Comparison of ENCODE assay signal across 8 mouse cellular contexts in the genomic region with DNA sequence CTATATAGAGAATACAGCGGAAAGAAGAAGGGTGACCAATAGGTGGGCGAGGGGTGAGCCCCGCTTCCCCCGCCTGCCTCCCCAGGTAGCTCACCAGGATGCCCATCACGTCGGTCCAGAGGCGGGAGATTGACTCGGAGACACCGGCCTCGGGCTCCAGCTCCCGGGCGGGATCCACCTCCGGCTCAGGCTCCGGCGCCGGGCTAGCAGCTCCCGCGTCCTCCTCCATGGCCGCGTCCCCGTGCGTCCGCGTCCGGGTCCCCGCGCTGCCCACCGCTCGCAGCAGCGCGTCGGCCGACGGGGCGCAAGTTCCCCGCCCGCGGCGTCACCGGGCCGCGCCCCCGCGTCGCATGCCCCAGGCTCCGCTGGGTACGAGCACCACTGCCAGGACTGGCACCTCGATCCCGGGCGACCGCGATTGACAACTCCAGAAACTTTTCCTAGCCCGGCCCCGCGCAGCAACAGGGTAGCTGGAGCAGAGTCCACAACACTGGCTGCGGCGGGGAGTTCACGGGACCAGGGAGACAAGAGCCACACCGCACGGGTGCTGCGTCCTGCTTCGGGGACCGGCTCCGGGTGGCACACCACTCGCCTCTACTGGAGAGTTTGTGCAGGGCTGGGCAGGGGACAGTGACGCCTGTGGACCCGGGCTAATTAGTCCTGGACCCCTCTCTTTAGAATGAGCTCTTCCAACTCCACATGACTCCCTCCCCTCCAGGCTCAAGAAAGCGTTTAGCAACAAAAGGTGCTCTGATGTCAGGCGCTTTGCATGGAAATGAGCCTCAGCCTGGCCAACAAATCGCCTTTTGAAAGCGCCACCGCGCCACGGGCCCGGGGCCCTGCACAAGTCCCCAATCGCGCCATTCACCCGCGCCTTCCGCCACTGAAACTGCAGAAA. TPM values are rescaled to one million over a fixed set of nuclear protein-coding genes. Genes with fewer than 3 reads are reported as not detected.
DNase-seq lines count a peak whose midpoint lies in the region; ATAC-seq and TF ChIP-seq lines count a peak whose summit lies in the region.

A gene (minus strand): TSS at position 441 of the 898 bp plus-strand sequence.

- H3K27me3 ChIP-seq in C2C12 (ENCODE audit: control insufficient read depth, insufficient read depth, insufficient read length), result no peaks in the 10 kb centered on the region
- H3K27me3 ChIP-seq in forebrain, embryonic 15.5 days, result peaks cover 14% of the 10 kb centered on the region; the same call in 1 of the 2 replicates
- H3K27me3 ChIP-seq in liver, embryonic 15.5 days, result peaks cover 34% of the 10 kb centered on the region
- no peaks in the 10 kb centered on the region for H3K27me3 ChIP-seq in neural tube, embryonic 11.5 days (ENCODE audit: control insufficient read depth, insufficient read depth, low read length)
- no peaks in the 10 kb centered on the region for H3K27me3 ChIP-seq in stomach, postnatal 0 days (ENCODE audit: control insufficient read depth, insufficient read depth, low read length)

- no peak for TF ChIP-seq EP300 in stomach, postnatal 0 days (optimal IDR thresholded peaks at IDR 0.05)

- peak within 1 kb of the TSS; percentile 71 for H3K4me2 ChIP-seq in forebrain, embryonic 15.5 days (replicated peaks)
- H3K4me2 ChIP-seq in liver, embryonic 15.5 days, result peak within 1 kb of the TSS; percentile 69
- peak within 1 kb of the TSS; percentile 70 for H3K4me2 ChIP-seq in neural tube, embryonic 11.5 days (ENCODE audit: low read depth)
- peak within 1 kb of the TSS; percentile 75 for H3K4me2 ChIP-seq in stomach, postnatal 0 days (replicated peaks; ENCODE audit: low read depth)

- H3K79me2 ChIP-seq in C2C12 (ENCODE audit: control insufficient read depth, insufficient read depth), result no peaks in the 10 kb centered on the region

- intact Hi-C loops in heart, postnatal 10 days (cut with DNase I), result loop anchor here (2.0 kb wide), 1 partner anchor 21 kb away; no protein-coding TSS in a partner anchor

- peak within 1 kb of the TSS; percentile 31 for H3K4me3 ChIP-seq in C2C12 (ENCODE audit: insufficient read depth, poor library complexity, severe bottlenecking)
- H3K4me3 ChIP-seq in forebrain, embryonic 15.5 days, result peak within 1 kb of the TSS; percentile 55
- H3K4me3 ChIP-seq in liver, embryonic 15.5 days (replicated peaks), result peak within 1 kb of the TSS; percentile 62
- peak within 1 kb of the TSS; percentile 73 for H3K4me3 ChIP-seq in neural tube, embryonic 11.5 days (ENCODE audit: low read depth, low read length)
- H3K4me3 ChIP-seq in stomach, postnatal 0 days (ENCODE audit: low read depth, low read length), result peak within 1 kb of the TSS; percentile 83

- peak within 1 kb of the TSS; percentile 77 for H3K27ac ChIP-seq in forebrain, embryonic 15.5 days (replicated peaks)
- peak within 1 kb of the TSS; percentile 86 for H3K27ac ChIP-seq in liver, embryonic 15.5 days (replicated peaks)
- peak within 1 kb of the TSS; percentile 83 for H3K27ac ChIP-seq in neural tube, embryonic 11.5 days (ENCODE audit: low read depth, low read length)
- peak within 1 kb of the TSS; percentile 96 for H3K27ac ChIP-seq in stomach, postnatal 0 days (replicated peaks)

- DNase-seq in heart, postnatal 10 days, result peak; percentile 91 to 92
- peak; percentile 88 to 94 for DNase-seq in kidney, postnatal 4 days
- DNase-seq in neural tube, embryonic 11.5 days (ENCODE audit: low spot score), result peak; percentile 90
- DNase-seq in stomach, postnatal 0 days (ENCODE audit: low spot score), result peak; percentile 92

- H3K9me3 ChIP-seq in forebrain, embryonic 15.5 days, result no peaks in the 10 kb centered on the region
- no peaks in the 10 kb centered on the region for H3K9me3 ChIP-seq in liver, embryonic 15.5 days (replicated peaks)
- H3K9me3 ChIP-seq in neural tube, embryonic 11.5 days (ENCODE audit: control insufficient read depth, low read length), result no peaks in the 10 kb centered on the region
- no peaks in the 10 kb centered on the region for H3K9me3 ChIP-seq in stomach, postnatal 0 days (ENCODE audit: control insufficient read depth, low read length)

- H3K9ac ChIP-seq in forebrain, embryonic 15.5 days (replicated peaks), result peak within 1 kb of the TSS; percentile 38
- peak within 1 kb of the TSS; percentile 37 for H3K9ac ChIP-seq in liver, embryonic 15.5 days
- H3K9ac ChIP-seq in neural tube, embryonic 11.5 days (ENCODE audit: low read length), result peak within 1 kb of the TSS; percentile 55
- peak within 1 kb of the TSS; percentile 86 for H3K9ac ChIP-seq in stomach, postnatal 0 days (ENCODE audit: low read length)

- no peak for TF ChIP-seq CTCF in C2C12 (IDR thresholded peaks at IDR 0.05; ENCODE audit: control insufficient read depth, insufficient read depth, insufficient read length)
- no peak for TF ChIP-seq CTCF in stomach, postnatal 0 days (IDR thresholded peaks at IDR 0.05; ENCODE audit: low read depth)

- no peaks in the 10 kb centered on the region for H3K79me3 ChIP-seq in C2C12 (ENCODE audit: low read depth)

- peaks cover 12% of the 10 kb centered on the region for H3K4me1 ChIP-seq in forebrain, embryonic 15.5 days
- 0 out of 2 replicates have a peak, but pooled peaks cover 6% of the 10 kb centered on the region for H3K4me1 ChIP-seq in liver, embryonic 15.5 days (replicated peaks)
- peaks cover 6% of the 10 kb centered on the region for H3K4me1 ChIP-seq in neural tube, embryonic 11.5 days (ENCODE audit: control insufficient read depth, insufficient read depth, low read length)
- H3K4me1 ChIP-seq in stomach, postnatal 0 days (replicated peaks; ENCODE audit: control insufficient read depth, insufficient read depth), result no peaks in the 10 kb centered on the region

- WGBS in forebrain, embryonic 15.5 days, result under 1% methylated on average over 80 of the region's 80 CpGs
- WGBS in liver, embryonic 15.5 days (ENCODE audit: insufficient replicate concordance), result under 1% methylated on average over 76 of the region's 80 CpGs
- under 1% methylated on average over 80 of the region's 80 CpGs for WGBS in neural tube, embryonic 11.5 days
- under 1% methylated on average over 80 of the region's 80 CpGs for WGBS in stomach, postnatal 0 days

- peak within 1 kb of the TSS; percentile 58 for H3ac ChIP-seq in C2C12 (ENCODE audit: control insufficient read depth, insufficient read length, low read depth)

- ATAC-seq in cerebellum, adult (ENCODE audit: insufficient number of reproducible peaks, low FRiP score, low TSS enrichment), result peak; percentile 53; the same call in 1 of the 2 replicates
- peak; percentile 95 for ATAC-seq in forebrain, embryonic 15.5 days (replicated peaks)
- ATAC-seq in liver, embryonic 15.5 days (ENCODE audit: insufficient read depth), result peak; percentile 79
- peak; percentile 90 for ATAC-seq in neural tube, embryonic 11.5 days (ENCODE audit: insufficient read depth, low FRiP score, low TSS enrichment)
- ATAC-seq in stomach, postnatal 0 days (ENCODE audit: low FRiP score, low TSS enrichment), result peak; percentile 95

- no peaks in the 10 kb centered on the region for H3K36me3 ChIP-seq in C2C12 (ENCODE audit: control insufficient read depth, insufficient read depth)
- no peaks in the 10 kb centered on the region for H3K36me3 ChIP-seq in forebrain, embryonic 15.5 days
- H3K36me3 ChIP-seq in liver, embryonic 15.5 days (replicated peaks), result no peaks in the 10 kb centered on the region
- H3K36me3 ChIP-seq in neural tube, embryonic 11.5 days (ENCODE audit: control insufficient read depth, insufficient read depth, low read length), result no peaks in the 10 kb centered on the region
- no peaks in the 10 kb centered on the region for H3K36me3 ChIP-seq in stomach, postnatal 0 days (ENCODE audit: control insufficient read depth, insufficient read depth, low read length)

TF ChIP-seq in C2C12, 6 proteins besides CTCF, POLR2A, EP300 and RAD21:
- no peak for TF ChIP-seq CEBPB (IDR thresholded peaks at IDR 0.05; ENCODE audit: low read depth)
- no peak for TF ChIP-seq MYOD1 (IDR thresholded peaks at IDR 0.05; ENCODE audit: control insufficient read depth, insufficient read length, low read depth)
- no peak for TF ChIP-seq FOSL1 (IDR thresholded peaks at IDR 0.05; ENCODE audit: insufficient read depth, low read length, poor library complexity, severe bottlenecking)
- no peak for TF ChIP-seq MYOG (IDR thresholded peaks at IDR 0.05; ENCODE audit: control insufficient read depth, extremely low read depth, insufficient read length)
- TF ChIP-seq MAX (IDR thresholded peaks at IDR 0.05), result no peak
- TF ChIP-seq USF1 (IDR thresholded peaks at IDR 0.05; ENCODE audit: low read depth), result no peak

RNA-seq across cellular contexts. Expression of the gene that starts here (rescaled TPM):
- 1.9 TPM for polyA plus RNA-seq in C2C12 (2012; fragmentation: generic; extraction: Trizol)
- polyA plus RNA-seq in forebrain, embryonic 15.5 days (2015; fragmentation: Nextera tagmentation; extraction: Ambion mirVana), result 1.7 TPM in 2 replicates
- total RNA-seq in heart, postnatal 10 days (2021), result 10 to 100 TPM; 53.8 to 63.6 TPM
- 0.94 and 0.99 TPM in 2 replicates for polyA plus RNA-seq in liver, embryonic 15.5 days (2015; fragmentation: Nextera tagmentation; extraction: Ambion mirVana)
- 3.7 and 4.5 TPM in 2 replicates for polyA plus RNA-seq in neural tube, embryonic 11.5 days (2014; fragmentation: Nextera tagmentation; extraction: Ambion mirVana)
- 2.8 and 3.8 TPM in 2 replicates for polyA plus RNA-seq in stomach, postnatal 0 days (2015; fragmentation: Nextera tagmentation; extraction: Ambion mirVana)

Comparison
In these comparisons a context has a peak if more than half of its experiments do, and no peak if none do; other contexts are left out.
1. Peak in every context shown above with its lines: DNase-seq, ATAC-seq, H3K4me3 ChIP-seq and H3K27ac ChIP-seq.
2. Peak in ATAC-seq, H3K4me3 ChIP-seq, H3K27ac ChIP-seq, H3K9ac ChIP-seq and H3K4me2 ChIP-seq in liver, embryonic 15.5 days; RNA of the gene not detected or under 1 TPM.
3. H3K4me3 ChIP-seq: peak in every context shown above with its lines; median percentile 83 in stomach, postnatal 0 days; 73 in neural tube, embryonic 11.5 days; 62 in liver, embryonic 15.5 days; 55 in forebrain, embryonic 15.5 days; 31 in C2C12.